Mouse (Mus musculus) neural tube, embryonic 12.5 days (tissue): ENCODE results near the gene Tmem100. TPM values are rescaled to one million over a fixed set of nuclear protein-coding genes. Genes with fewer than 3 reads are reported as not detected.

Experiments used
- ATAC-seq: fragments of 200-750 bp; cut with Nextera tagmentation; 2 replicates; pipeline ENCODE4 v1.8.0; 2017; ENCODE audit warnings: low read depth, mild to moderate bottlenecking, moderate TSS enrichment, moderate library complexity; ENCODE audit not compliant: low FRiP score
- H3K27ac ChIP-seq: fragments of 300-500 bp; sonication (generic); 2 replicates; pipeline ENCODE4 v1.5.1; 2016
- H3K27me3 ChIP-seq: fragments of 300-500 bp; sonication (generic); replicated peaks from 2 replicates; pipeline ENCODE4 v1.6.1; 2016; ENCODE audit warnings: mild to moderate bottlenecking
- H3K36me3 ChIP-seq: fragments of 300-500 bp; sonication (generic); 2 replicates; pipeline ENCODE4 v1.6.1; 2016; ENCODE audit warnings: mild to moderate bottlenecking
- H3K4me1 ChIP-seq: fragments of 300-500 bp; sonication (generic); 2 replicates; pipeline ENCODE4 v1.6.1; 2016
- H3K4me2 ChIP-seq: fragments of 300-500 bp; sonication (generic); replicated peaks from 2 replicates; pipeline ENCODE4 v1.6.1; 2016; ENCODE audit warnings: mild to moderate bottlenecking
- H3K4me3 ChIP-seq: fragments of 300-500 bp; sonication (generic); 2 replicates; pipeline ENCODE4 v1.5.1; 2016
- H3K9ac ChIP-seq: fragments of 300-500 bp; sonication (generic); 2 replicates; pipeline ENCODE4 v1.6.1; 2016; ENCODE audit warnings: mild to moderate bottlenecking
- H3K9me3 ChIP-seq: fragments of 300-500 bp; sonication (generic); 2 replicates; pipeline ENCODE4 v1.6.1; 2016; ENCODE audit warnings: mild to moderate bottlenecking
- WGBS: fragments of 180-500 bp; shearing (Covaris S2); methylation state at CpG from one replicate; pipeline ENCODE4 v1.1.7; 2016; 5-methylcytosine and 5-hydroxymethylcytosine counted together
- polyA plus RNA-seq: library from polyadenylated mRNA; unstranded; fragments of >200 nt; fragmentation: Nextera tagmentation; extraction: Ambion mirVana; gene quantifications from 2 replicates; pipeline ENCODE4 v1.2.1, GENCODE M21; 2016

Tmem100 gene
- polyA plus RNA-seq, result 7.1 and 7.5 TPM in 2 replicates

GRCm38 (mm10) chr11:90029841-90030398, at the start of gene Tmem100:
Gene Tmem100, plus strand, starts transcription at chr11:90030348.
- ATAC-seq, result no peak
- Histone ChIP-seq H3K36me3 (no peaks in the 10 kb centered on the region), H3K9ac (no peak within 1 kb of the TSS), H3K27ac (no peak within 1 kb of the TSS), H3K4me3 (peak within 1 kb of the TSS; percentile 15), H3K9me3 (no peaks in the 10 kb centered on the region), H3K27me3 (peaks cover 16% of the 10 kb centered on the region), H3K4me2 (peak within 1 kb of the TSS; percentile 49), H3K4me1 (peaks cover 12% of the 10 kb centered on the region)
- WGBS, result 50% methylated on average over 13 of the region's 13 CpGs

- Histone ChIP-seq H3K9ac (no peak overlapping the region), H3K27me3 (no peaks in the 10 kb centered on the region), H3K4me1 (peaks cover 12% of the 10 kb centered on the region), H3K4me3 (no peak overlapping the region), H3K4me2 (no peak overlapping the region), H3K9me3 (no peaks in the 10 kb centered on the region), H3K27ac (no peak overlapping the region), H3K36me3 (no peaks in the 10 kb centered on the region)
- 71% methylated on average over 2 of the region's 2 CpGs for WGBS
- no peak for ATAC-seq
Observed at GRCm38 (mm10) chr11:89982918-89983317, 47.2 kb upstream of the Tmem100 start.

DNA sequence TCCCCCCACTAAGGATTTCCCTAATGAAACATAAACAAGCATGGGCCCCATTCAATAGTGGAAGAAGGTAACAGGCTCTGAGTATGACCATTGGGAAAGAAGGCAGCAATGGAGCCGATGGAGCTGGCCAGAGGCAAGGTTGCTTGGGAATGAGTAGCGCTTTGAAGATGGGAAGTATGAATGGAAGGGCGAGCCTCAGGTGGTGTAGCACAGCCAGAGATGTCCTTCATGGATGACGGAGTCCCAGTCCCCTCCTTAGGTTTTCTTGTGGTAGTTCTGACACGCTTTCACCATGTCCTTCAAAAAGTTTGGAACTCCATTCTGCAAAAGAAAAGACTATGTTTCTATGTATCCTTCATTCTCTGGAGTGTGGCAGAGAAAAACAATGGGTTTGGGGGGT, 45.7 kb upstream of the Tmem100 start:
- no peaks in the 10 kb centered on the region for H3K4me1 ChIP-seq
- H3K27ac ChIP-seq, result no peak overlapping the region
- ATAC-seq, result no peak
- H3K4me2 ChIP-seq, result no peak overlapping the region
- H3K9me3 ChIP-seq, result no peaks in the 10 kb centered on the region
- H3K9ac ChIP-seq, result no peak overlapping the region
- H3K36me3 ChIP-seq, result no peaks in the 10 kb centered on the region
- no peak overlapping the region for H3K4me3 ChIP-seq
- 91% methylated on average over 5 of the region's 5 CpGs for WGBS
- H3K27me3 ChIP-seq, result no peaks in the 10 kb centered on the region

- no peak overlapping the region for H3K4me2 ChIP-seq
- no peaks in the 10 kb centered on the region for H3K27me3 ChIP-seq
- no peak overlapping the region for H3K4me3 ChIP-seq
- no peaks in the 10 kb centered on the region for H3K36me3 ChIP-seq
- no peaks in the 10 kb centered on the region for H3K4me1 ChIP-seq
- 46% methylated on average over 10 of the region's 10 CpGs for WGBS
- no peak overlapping the region for H3K9ac ChIP-seq
- H3K27ac ChIP-seq, result no peak overlapping the region
- no peaks in the 10 kb centered on the region for H3K9me3 ChIP-seq
- ATAC-seq, result no peak
Observed at GRCm38 (mm10) chr11:89985200-89986187, 44.7 kb upstream of the Tmem100 start.

DNA sequence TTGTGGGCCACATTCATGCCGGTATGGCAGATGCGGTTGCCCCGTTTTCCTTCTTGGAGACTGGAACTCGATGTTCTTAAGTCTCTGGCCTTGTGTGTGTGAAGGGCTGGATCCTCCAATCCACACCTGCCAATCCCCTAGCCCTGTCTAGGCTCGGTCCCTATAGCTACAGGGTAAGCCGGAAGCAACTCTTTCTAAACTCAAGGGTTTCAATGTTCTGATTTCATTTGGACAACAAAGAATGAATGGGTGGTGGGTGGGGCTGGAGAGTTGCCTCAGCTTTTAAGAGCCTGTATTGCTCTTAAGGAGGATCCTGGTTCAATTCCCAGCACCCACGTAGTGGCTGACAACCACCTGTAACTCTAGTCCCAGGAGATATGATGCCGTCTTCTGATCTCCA, 43.6 kb upstream of the Tmem100 start:
- no peak for ATAC-seq
- Histone ChIP-seq H3K27me3 (no peaks in the 10 kb centered on the region), H3K4me3 (no peak overlapping the region), H3K36me3 (no peaks in the 10 kb centered on the region), H3K27ac (no peak overlapping the region), H3K9ac (no peak overlapping the region), H3K9me3 (no peaks in the 10 kb centered on the region), H3K4me2 (no peak overlapping the region), H3K4me1 (no peaks in the 10 kb centered on the region)
- WGBS, result 94% methylated on average over 8 of the region's 8 CpGs

GRCm38 (mm10) chr11:89988936-89989589, 41.1 kb upstream of the Tmem100 start:
- no peak overlapping the region for H3K9ac ChIP-seq
- no peaks in the 10 kb centered on the region for H3K27me3 ChIP-seq
- no peak overlapping the region for H3K4me2 ChIP-seq
- no peak overlapping the region for H3K4me3 ChIP-seq
- peak; percentile 68 for ATAC-seq
- no peak overlapping the region for H3K27ac ChIP-seq
- WGBS, result 22% methylated on average over 8 of the region's 8 CpGs
- H3K36me3 ChIP-seq, result no peaks in the 10 kb centered on the region
- H3K4me1 ChIP-seq, result no peaks in the 10 kb centered on the region
- no peaks in the 10 kb centered on the region for H3K9me3 ChIP-seq

DNA sequence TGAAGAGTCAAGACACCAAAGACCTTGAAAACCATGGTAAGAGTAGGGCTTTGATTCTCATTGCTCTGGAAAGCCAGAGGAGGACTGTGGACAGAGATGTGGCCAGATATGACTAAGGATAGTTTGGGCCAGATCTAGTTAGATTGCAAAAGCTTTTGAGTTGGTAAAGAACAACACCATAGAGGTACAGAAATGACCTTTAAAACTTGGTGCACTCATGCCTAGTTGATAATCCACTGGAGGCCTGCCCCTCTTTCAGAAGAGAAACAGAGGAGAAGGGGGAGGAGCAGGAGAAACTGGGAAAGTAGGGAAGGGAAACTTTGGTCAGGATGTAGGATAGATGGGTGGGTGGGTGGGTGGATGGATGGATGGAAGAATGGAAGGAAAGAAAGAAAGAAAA, 38.5 kb upstream of the Tmem100 start:
- H3K27ac ChIP-seq, result no peak overlapping the region
- H3K4me3 ChIP-seq, result no peak overlapping the region
- no peaks in the 10 kb centered on the region for H3K27me3 ChIP-seq
- H3K9me3 ChIP-seq, result no peaks in the 10 kb centered on the region
- H3K4me2 ChIP-seq, result no peak overlapping the region
- ATAC-seq, result no peak
- H3K9ac ChIP-seq, result no peak overlapping the region
- H3K36me3 ChIP-seq, result no peaks in the 10 kb centered on the region
- no peaks in the 10 kb centered on the region for H3K4me1 ChIP-seq

GRCm38 (mm10) chr11:89994706-89995105, 35.4 kb upstream of the Tmem100 start:
- Histone ChIP-seq H3K36me3 (no peaks in the 10 kb centered on the region), H3K4me3 (no peak overlapping the region), H3K9ac (no peak overlapping the region), H3K9me3 (no peaks in the 10 kb centered on the region), H3K4me1 (no peaks in the 10 kb centered on the region), H3K4me2 (no peak overlapping the region), H3K27me3 (no peaks in the 10 kb centered on the region), H3K27ac (no peak overlapping the region)
- whole genome bisulfite sequencing, result 95% methylated on average over 2 of the region's 2 CpGs
- ATAC-seq, result no peak

DNA sequence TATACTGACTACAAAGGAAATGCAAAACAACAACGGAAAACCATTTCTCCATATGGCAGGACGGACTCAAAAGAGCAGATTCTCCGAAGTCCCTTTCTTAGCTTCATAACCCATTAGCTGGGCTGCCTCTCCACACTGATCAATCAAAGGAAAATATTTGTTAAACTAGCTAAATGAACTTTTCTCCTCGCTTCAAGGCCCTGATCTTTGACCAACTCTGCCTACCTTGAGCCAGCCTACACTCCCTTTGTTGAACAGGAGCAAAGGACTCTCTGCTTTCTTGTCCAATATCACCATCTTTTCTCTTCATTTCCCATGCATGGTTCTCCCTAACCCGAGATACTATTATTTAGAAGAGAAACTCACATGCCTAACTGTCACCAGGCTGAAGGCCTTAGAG, 34.6 kb upstream of the Tmem100 start:
- no peak overlapping the region for H3K4me2 ChIP-seq
- H3K4me1 ChIP-seq, result no peaks in the 10 kb centered on the region
- ATAC-seq, result no peak
- H3K27ac ChIP-seq, result no peak overlapping the region
- WGBS, result 86% methylated on average over 5 of the region's 5 CpGs
- no peaks in the 10 kb centered on the region for H3K36me3 ChIP-seq
- no peaks in the 10 kb centered on the region for H3K9me3 ChIP-seq
- no peak overlapping the region for H3K9ac ChIP-seq
- H3K4me3 ChIP-seq, result no peak overlapping the region
- no peaks in the 10 kb centered on the region for H3K27me3 ChIP-seq

DNA sequence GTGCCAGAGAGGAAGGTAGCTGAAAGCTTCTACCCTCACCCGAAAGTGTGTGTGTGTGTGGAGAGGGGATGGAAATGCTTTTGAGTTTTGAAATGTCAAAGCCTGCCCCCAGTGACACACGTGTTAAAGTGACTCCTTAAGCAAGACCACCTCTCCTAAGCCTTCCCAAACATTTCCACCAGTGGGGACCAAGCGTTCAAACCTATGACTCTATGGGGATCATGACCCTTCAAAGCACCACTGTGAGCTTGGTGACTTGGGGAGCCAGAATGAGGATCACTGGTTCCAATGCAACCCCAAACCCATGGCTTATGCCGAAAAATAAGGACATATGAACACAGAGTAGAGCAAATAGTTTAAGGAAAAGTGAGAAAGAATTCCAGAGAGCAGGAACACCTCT, 33.7 kb upstream of the Tmem100 start:
- Histone ChIP-seq H3K9ac (no peak overlapping the region), H3K4me2 (no peak overlapping the region), H3K36me3 (no peaks in the 10 kb centered on the region), H3K4me3 (no peak overlapping the region), H3K4me1 (no peaks in the 10 kb centered on the region), H3K9me3 (no peaks in the 10 kb centered on the region), H3K27ac (no peak overlapping the region), H3K27me3 (no peaks in the 10 kb centered on the region)
- no peak for ATAC-seq
- 89% methylated on average over 4 of the region's 4 CpGs for WGBS

DNA sequence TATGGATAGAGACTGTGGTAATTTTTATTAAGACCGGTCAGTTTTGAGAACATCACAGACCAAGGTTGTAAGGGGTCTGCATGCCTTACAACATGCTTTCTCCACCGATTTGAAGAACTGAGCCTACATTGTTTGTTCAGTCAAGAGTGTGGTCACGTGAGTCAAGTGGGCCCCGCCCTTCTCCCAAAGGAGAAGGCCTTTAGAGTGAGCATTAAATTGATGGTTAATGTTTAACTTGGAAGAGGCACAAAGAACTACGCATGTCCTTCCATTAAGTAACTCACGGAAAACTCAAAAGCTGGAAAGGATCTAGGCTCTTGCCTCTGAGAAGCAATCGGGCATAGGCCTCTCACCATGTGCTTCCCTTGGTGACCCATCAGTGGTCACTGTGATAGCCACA, 33.3 kb upstream of the Tmem100 start:
- Histone ChIP-seq H3K27me3 (no peaks in the 10 kb centered on the region), H3K4me1 (no peaks in the 10 kb centered on the region), H3K27ac (no peak overlapping the region), H3K36me3 (no peaks in the 10 kb centered on the region), H3K9ac (no peak overlapping the region), H3K9me3 (no peaks in the 10 kb centered on the region), H3K4me3 (no peak overlapping the region), H3K4me2 (no peak overlapping the region)
- no peak for ATAC-seq
- 73% methylated on average over 7 of the region's 7 CpGs for WGBS

DNA sequence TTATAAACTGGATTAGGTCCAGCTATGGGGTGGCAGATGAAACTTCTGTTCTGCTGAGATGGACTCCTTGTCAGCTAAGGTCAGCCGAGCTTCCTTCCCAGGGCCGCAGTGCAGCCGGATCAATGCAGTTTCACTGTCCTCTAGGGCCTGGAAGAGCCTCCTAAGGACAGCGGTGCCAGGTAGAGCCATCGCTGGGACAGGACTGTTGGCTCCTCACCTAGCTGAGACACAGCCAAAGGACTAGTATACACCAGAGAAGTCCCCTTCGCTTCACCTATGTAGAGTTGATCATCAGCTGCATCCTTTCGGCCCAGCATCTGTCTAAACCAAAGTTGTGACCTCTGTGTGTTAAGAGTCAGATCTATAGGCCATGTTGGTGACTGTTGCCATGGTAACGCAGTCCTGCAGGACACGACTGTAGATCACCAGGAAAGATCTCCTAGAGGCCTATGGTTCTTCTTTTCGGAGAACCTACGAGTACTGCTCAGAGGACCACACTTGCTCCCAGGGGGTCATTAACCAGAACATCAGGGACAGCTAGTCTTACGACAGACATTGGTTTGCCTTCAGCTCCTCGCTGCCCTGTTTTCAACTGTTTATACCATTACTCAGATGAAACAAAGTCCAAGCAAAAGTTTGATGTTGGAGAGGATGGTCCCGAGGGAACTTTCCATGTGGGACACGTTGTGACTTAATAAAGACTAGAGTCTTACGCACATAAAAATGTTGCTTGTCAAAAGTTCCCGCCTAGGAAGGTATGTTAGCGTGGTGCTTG, 31.0 kb upstream of the Tmem100 start:
- 86% methylated on average over 18 of the region's 18 CpGs for WGBS
- H3K4me2 ChIP-seq, result no peak overlapping the region
- no peaks in the 10 kb centered on the region for H3K27me3 ChIP-seq
- no peak overlapping the region for H3K9ac ChIP-seq
- H3K36me3 ChIP-seq, result no peaks in the 10 kb centered on the region
- H3K4me1 ChIP-seq, result peaks cover 6% of the 10 kb centered on the region; the same call in 1 of the 2 replicates
- no peak overlapping the region for H3K4me3 ChIP-seq
- no peak overlapping the region for H3K27ac ChIP-seq
- H3K9me3 ChIP-seq, result no peaks in the 10 kb centered on the region
- ATAC-seq, result no peak
